Mouse (Mus musculus): ENCODE data around the gene Zmiz1.

The Zmiz1 gene

DNA sequence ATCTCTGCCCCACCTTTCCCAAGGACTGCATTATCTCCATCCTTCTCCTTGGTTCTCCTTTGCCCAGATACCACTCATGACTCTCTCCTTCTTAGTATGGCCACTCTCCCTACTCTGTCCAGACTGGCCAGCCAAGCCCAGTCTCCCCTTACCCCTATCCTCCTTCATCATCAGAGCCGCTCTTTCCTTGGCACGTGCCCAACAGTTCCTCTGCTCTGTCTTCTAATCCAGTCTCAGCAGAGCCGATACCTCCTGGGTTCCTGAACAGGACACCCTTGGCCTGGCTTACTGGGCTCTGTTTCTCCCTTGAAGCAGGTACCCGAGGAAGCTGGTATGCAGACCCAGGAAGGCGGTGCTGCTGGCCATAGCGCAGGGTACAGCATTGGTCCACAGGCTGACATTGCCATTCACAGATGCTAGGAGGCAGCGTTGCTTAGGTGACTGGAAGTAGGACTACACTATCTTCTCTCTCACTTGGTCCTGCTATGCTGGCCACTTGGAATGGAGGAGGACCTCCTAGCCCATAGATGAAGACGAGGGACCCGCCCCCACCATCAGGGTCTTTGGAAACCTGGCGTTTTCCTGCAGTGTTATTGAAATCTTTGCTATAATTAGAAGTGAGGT is 80.6 kb downstream of the Zmiz1 start:
- no peak for DNase-seq

DNA sequence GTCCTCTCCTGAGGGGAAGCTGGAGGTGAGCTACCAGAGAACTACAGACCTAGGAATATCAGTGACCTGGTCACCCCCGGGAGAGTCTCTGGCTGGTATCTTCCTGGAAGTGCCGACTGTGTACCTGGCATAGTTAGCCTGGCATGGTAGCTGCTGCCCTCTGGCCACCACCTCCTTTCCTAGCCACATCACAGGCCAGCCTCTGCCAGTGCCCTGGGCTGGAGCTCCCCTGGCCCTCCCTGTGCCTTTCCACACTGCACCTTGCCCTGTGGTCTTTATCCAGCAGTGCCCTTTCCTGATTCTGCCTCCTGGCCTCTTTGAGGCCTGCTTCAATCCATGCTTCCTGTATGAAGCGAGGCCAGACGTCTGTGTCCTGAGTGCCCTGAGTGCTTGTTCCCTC is 81.2 kb downstream of the Zmiz1 start:
- no peak for DNase-seq

DNA sequence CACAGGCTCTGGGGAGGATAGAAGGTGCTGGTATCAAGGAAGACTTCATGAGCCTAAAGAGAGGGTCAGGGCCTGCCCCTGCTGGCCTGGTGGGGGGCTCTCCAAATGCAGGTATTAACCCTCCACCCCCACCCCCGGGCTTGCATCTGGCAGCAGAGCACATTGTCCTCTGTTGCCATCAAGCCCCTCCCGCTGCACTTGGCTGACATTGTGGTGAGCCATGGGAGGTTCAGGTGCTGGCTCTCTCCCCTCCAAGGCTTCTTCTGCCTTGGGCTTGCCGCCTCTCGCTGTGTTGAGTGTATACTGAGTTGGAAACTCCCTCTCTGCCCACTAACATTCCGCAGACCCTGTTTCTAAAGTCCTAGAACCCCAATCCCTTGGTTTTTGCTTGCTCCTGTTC is 82.2 kb downstream of the Zmiz1 start:
- no peak for DNase-seq

DNA sequence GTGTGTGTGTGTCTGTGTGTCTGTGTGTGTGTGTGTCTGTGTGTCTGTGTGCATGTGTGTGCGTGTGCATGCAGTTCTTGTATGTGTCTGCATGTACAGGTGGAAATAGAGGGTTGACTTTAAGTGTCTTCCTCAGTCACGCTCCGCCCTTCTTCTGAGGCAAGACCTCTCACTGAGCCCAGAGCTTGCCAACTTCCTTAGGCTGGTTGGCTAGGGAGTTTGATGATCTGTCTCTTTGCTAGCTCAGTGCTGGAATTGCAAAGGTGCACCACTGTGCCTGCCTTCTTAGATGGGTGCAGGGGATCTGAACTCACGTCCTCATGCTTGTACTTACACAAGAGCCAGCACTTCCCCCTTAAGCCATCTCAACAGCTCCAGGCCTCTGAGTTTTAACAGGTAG is 84.1 kb downstream of the Zmiz1 start:
- DNase-seq, result no peak

DNA sequence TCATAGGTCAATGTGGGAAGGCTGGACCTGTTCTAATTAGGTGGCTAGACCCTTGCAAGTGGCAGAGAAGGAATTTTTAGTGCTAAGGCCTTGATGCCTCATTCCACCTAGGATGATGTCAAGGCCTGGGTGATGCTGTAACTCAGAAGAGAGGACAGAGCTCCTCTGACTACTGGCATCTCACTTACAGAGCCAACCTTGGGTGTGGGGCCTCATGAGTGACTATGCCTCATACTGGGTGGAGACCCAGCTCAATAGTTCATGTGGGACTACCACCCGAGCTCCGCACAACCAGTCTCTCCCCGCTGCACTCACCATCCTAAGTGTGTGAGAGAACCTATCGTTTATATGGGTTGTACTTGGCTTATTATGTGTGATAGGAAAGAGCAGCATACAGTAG is 84.9 kb downstream of the Zmiz1 start:
- no peak for DNase-seq

DNA sequence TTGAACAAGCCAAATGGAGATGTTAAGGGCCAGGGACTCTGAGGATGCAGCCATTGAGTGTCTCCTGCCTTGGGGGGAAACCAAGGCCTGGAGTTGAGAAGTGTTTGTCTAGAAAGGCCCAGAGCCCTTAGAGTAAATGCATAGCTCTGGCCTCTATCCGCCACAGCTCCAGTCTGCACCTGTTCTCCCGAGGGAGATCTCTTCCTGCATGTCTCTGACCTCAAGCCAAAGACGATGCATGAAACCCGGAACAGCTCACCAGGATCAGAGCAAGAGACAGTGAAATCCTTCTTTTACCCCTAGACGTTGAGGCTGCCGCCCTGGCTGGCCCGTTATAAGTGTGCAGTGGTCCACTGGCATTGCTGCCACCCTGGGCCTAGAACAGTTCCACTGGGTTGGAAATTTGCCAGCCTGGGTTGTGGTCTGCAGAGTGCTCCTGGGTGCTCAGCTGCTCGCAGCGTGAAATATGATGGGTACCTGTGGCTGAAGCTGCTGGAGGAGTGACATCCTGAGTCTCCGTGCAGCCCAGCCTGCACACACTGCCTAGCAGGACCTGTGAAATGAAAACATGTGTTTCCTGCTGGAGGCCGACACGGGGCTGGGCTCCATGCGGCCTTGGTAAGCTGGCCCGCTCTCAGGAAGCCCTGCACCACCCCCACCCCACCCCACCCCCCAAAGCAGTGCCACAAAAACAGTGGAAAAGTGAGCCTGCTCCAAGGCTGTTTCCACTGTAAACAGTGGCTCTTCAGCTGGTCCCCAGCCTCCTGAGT is 88.1 kb downstream of the Zmiz1 start:
- no peak for DNase-seq

DNA sequence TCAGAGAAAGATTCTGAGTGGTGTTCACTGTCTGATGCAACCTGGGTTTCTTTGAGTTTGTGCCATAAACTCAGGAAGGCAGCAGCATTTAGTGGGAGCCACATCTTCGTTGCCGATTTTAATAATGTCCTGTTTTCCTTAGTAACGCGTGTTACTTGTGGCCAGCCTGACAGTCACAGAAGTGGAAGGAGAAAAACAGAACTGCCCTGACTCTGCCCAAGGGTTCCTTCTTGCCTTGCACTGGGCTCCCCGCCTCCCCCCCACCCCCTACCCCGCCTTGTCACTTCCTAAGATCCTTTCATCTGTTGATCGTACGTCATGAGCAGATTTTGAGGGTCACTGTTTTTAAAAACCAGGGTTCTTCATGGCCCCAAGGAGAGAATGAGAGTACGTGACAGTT is 88.9 kb downstream of the Zmiz1 start:
- no peak for DNase-seq

DNA sequence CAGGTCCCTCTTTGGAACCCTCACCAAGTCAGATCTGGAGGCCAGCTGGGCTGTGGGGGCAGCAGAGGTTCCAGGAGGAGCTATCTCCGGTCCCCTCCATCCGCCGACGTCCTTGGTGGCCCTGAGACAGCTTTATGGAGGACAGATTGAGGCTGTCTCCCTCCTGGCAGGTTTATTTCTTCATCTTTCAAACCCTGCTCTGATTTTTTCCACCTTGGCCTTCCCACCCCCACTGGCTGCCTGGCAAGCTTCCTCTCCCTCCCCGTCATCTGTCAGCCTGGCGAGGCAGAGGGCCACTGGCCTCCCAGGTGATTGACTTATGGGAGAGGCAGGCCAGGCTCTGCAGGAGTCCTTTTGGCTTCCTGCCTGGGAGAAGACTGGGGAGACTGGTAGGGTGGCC is 89.7 kb downstream of the Zmiz1 start:
- peak; percentile 95 for DNase-seq

DNA sequence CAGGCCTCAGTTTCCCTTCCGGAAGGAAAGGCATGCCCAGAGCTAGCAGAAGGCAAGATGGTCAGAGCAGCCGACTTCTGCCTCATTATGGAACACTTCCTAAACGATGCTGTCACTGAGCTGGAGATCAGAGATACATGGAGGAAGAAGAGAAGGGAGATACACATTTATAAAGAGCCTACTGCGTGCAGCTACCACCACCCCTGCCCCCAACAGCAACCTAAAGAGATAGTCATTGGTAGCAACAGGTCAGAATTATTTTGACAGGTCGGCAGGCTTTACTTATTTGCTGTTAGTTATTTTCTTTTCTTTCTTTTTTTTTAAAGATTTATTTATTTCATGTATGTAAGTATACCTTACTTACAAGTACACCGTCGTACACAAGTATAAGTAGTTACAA is 90.1 kb downstream of the Zmiz1 start:
- no peak for DNase-seq

DNA sequence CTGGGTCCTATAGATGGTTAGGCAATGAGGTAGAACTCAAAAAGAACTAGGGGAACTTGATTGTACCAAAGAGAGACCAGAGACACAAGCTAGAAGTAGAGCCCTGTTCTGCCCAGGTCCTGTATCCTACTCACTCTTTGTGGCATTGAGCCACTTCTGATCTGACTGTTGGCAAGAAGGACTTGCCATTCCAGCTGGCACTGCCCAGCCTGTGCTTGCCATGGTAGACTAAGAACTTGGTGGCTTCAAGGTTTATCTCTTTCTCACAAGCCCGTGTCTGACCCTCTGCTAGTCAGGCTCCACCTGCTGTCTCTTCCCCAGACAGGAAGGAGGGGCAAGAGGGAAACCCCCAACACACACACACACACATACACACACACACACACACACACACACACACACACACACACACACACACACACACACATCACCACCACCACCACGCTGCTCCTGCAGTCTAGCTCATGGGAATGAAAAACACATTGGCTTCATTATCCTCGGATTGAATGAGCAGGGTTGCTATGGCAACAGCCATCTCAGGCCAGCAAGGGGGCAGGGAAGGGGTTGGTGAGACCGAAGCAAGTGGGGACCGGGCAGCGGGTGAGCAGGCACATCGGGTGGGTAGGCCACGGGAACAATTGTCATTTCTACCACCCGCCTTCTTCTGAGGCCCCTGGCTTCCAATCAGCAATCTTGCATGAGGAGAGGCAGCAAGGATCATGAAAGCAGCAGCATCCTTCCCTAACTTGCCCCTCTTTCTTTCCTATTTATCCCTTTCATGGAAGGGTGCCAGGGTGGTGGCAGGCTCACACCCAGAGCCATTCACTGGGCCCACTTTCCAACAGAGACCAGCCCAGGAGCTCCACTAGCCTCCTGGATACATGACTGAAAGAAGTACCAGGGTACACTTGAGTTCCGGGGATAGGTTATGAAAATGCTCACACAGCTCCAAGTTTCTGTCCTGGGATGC is 91.2 kb downstream of the Zmiz1 start:
- DNase-seq, result peak; percentile 92

DNA sequence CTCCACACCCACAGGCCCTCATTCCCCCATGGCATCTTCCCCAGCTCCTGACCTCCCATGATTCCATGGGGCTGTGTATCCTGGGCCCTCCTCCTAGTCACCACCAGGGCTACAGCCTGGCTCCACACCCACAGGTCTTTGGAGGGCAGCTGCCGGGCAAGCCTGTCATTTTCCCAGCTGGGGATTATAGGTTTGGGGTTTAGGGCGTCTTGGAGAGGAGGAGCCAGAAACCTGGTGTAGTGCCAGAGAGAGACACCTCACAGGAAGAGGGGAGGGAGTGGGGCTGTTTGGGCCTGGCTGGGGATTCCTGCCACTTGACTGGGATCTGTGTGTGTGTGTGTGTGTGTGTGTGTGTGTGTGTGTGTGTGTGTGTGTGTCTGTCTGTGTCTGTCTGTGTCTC is 92.7 kb downstream of the Zmiz1 start:
- DNase-seq, result no peak

DNA sequence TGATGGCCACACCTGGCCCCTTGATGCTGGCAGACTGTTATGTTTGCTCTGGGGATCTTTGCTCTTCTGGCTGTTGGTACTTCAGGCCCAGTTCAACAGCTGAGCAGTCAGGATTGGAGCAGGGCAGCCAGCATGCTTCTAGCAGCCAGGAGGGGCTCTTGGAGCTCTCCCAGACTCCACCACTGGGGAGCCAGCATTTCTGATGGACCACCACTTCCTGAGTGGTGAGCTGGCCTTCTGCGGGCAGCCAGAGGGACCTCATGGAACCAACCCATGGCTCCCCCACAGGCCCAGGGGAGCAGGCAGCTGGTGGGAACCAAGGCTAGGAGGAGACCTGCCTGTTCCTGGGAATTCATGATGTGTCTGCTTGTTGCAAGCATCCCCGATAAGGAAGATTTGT is 94.4 kb downstream of the Zmiz1 start:
- DNase-seq, result no peak

DNA sequence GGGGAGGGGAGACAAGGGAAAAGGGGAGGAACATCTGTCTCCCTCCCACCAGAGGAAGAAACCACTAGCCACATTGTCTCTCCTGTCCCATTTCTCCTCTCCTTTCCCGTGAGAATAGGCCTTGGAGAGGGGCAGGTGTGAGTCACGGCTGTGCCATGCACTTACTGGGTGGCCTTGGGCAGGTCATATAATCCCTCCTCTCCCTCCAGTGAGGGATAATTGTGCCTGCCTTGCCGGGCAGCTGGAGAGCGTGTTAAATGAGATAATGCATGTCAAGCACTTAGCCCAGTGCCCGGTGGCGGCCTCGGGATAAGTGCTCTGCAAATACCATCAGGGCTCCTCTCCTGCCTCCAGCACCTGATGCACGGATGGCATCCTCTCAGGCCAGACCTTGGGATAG is 95.8 kb downstream of the Zmiz1 start:
- DNase-seq, result no peak

DNA sequence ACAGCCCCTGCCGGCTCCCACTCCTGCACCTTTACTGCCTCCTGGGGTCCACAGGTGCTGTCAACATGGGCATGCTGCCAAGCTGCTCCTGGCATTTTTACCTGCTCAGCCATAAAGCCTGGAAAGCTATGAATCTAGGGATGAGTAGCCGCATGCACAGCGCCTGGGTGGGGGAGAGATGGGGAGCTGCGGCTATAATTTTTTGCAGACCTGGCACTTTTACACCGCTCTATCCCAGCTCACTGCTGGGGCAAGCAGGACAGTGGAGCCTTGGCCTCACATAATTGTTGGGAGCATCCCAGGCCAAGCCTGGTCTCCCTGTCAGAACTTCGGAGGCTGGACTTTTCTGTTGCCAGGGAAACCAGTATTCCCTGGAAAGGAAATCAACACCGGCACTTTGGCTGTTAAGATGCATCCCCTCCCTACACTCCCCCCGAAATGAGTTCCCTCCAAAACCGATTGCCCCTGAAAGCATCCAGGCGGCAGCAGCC is 96.4 kb downstream of the Zmiz1 start:
- DNase-seq, result peak; percentile 82

DNA sequence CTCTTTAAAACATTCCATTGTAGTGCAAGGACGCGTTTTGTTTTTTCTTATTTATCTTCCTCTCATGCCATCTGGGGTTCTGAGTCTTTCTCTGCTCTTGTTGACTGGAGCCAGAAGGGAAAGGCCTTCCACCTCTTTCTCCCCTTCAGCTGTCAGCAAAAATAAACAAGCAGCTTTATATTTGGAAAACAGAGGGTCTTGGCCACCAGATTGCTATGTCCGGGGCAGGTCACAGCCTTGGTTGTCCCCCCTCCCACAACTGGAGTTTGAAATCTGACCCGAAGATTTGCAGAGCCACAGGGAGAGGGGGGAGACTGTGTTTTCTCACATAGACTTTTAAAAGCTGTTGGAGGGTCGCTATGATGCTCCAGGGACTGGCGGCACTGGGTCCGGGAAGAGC is 96.9 kb downstream of the Zmiz1 start:
- no peak for DNase-seq

DNA sequence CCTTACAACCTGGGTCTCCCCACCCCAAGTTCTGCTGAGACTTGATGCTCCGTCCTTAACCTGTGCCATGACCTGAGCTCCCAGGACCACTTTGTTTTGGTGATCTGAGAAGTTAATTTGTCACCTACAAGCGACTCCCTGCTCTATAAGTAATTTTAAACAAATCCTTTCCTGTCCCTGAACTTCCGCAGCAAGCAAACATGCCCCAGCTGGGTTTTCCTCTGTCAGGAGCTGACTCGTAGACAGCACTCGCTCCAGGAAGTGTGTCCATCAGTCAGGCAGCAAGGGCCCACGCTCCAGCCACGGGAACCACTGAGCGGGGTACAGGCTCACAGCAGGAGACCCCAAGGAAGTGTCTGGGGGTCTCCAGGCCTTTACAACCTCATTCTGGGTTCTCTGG is 98.0 kb downstream of the Zmiz1 start:
- DNase-seq, result no peak

DNA sequence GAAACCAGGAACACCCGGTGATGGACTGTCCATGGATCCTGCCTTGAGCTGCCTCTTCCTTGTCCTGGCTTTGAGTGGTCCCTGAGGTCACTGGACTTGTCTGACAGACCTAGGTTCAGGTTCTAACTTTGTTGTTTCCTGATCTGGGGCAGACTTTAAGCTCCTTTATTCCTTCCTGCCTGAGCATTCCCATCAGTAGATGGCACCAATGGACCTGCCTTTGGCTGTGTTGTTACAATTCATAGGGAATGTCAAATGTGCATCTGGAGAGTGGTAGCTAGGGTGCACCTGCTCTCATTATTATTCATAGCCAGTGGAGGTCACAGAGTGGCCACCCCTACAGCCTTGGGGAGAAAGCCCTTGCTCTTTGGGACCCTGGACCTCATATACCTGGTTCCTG is 99.5 kb downstream of the Zmiz1 start:
- no peak for DNase-seq

DNA sequence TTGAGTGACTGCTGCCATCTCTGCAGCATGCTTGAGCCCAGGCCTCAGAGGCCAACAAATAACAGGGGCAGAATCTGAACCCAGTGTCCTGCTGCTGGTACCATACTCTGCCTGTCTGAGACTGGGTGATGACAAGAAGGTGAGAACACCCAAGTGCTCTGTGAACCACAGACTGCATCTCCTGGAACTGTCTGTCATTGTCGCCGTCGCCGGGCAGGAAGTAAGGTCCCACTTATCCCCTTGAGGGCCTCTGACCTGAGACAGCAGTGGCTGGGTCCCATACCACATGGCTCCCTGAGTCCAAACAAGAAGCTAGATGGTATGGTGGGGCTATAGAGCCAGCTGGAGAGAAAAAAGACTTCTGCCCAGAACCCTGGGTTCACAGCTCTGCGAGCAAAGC is 100.9 kb downstream of the Zmiz1 start:
- no peak for DNase-seq

DNA sequence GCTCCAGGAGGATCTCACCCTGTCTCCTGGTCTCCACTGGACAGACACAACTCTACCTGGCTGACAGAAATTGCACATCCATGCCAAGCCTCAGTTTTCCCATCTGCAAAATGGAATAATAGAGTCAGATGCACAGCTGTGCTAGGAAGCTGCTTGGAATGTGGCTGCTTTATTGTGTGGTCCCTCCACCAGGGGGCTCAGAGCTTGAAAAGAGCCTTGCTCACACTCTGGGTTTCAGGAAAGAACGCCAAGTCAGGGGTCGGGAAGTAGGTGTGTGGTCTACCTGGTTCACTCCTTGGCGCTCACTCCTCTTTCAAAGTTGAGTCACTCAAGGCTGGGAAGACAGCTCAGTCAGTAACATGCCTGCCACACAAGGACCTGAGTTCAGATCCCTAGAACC is 101.9 kb downstream of the Zmiz1 start:
- DNase-seq, result no peak

DNA sequence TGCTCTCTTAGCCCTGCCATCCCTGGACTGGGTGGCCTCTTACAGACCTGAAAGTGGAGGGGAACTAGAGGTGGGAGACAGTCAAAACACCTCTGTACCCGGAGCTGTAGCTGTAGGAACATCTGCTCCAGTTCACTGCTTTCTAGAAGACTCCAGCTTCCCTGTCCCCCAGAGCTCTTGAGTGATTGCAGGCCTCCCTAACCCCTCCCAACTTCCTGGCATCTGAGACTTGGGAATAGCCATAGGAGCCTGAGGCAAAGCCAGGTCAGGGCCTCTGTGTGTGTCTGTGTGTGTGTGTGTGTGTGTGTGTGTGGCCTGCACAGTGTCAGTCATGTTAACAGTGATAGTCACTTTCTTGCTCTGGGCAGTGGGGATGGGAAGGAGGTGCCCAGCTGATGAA is 102.7 kb downstream of the Zmiz1 start:
- DNase-seq, result no peak

DNA sequence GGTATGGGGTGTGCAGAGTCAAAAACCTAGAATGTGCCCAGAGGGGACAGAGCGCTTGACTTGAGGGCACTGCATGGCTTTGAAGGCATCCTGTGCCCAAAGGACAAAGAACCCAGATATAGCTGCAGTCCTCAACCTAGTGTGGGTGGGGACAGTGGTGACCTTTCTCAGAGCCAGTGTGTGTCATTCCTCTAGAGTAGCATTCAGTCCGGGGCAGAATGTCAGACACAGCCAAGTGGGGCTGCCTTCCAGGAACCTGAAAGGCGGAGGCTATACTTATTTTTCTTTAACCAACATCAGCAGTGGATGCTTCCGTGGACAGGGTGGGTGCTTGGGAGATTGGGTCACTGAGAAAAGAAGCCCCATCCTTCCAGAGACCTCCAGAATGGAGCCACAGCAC is 103.5 kb downstream of the Zmiz1 start:
- no peak for DNase-seq

DNA sequence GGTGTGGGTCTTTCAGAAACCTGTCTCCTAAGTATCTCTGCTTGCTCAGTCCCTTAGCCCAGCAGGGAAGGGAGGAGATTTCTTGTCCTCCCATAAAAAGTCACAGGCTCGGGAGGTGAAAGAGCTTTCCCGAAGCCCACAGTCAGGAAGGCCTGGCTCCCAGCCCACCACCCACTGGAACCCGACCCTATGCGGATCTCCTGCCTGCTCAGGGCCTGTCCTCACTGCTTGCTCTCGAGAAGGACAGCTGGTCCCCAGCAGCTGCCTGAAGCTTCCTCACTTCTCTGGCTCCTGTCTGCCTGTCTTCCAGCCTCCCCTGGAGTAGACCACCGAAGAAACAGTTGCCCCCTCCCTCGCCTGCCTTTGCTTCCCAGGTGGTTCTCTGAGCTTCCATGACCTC is 103.9 kb downstream of the Zmiz1 start:
- no peak for DNase-seq

DNA sequence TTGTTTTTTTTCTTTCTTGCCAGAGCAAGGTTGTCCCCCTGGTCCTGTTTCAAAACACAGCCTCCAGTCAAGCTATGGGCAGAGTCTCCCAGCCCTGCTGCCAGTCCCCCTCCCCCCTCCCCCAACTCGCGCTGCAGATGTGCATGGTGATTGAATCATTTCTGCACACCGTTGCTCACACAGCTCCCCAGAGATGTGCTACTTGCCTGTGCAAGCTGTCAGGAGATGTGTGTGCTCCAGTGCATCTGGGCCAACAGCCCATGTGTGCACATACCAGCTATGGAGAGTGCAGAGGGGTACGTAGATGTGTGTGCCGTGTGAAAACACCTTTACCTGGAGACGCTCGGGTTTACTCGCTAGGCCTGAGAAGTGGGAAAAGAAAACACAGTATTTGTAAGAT is 105.6 kb downstream of the Zmiz1 start:
- DNase-seq, result no peak
